Mouse (Mus musculus): ENCODE results near the gene Prkcb. TPM values are rescaled to one million over a fixed set of nuclear protein-coding genes. Genes with fewer than 3 reads are reported as not detected.

Gene Prkcb
- polyA plus RNA-seq (2012; rRNA removed), result 123 and 136 TPM in 2 replicates

DNA sequence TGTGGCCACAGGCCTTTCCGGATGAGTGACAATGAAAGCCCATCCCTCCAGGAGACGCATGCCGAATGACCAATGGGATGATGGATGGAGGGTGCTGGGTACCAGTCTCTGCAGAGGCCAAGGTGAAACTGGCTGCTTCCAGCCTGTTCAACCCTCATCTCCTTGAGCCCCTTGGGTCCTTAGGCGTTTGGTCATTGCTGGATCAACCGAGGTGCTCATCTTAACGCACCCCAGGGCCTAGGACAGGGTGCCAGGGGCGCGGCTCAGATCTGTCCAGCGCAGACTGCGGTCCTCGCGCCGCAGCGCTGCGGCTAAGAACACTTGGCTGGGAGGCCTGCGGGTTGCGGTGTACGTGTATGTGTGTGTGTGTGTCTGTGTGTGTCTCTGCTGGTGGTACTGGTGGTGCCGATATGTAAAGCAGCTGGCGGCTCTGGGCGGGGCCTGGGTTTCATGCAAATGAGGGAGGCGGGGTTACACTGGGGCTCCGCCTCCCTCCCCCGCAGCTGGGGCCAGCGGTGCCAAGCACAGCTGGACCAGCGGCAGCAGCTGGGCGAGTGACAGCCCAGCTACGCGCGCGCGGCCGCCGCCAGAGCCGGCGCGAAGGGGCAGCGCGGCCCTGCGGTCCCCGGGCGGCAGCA is at the start of gene Prkcb:
Gene Prkcb (plus strand): TSS at position 147 of the 638 bp plus-strand sequence.

DNA sequence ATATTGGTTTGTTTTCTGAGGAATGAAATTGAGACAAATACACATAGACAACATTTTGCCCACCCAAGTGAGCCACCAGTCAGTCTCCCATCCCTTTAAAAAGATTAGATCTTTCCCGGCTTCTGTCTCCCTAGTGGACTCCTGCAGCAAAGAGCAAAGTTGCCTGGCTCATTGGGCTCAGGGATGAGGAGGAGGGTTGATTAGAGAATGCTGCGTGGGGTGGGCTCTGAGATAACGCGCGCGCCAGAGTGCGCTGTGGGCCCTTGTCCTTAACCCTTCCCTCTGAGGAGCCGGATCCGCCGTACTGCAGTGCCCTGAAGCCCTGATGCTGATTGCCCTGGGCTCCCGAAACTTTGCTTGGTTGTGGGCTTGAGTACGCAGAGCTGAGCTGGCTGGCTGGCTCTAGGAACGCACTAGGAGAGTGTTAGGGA is 381.9 kb downstream of the Prkcb start, which contains the start of gene Cacng3:
Gene Cacng3 (plus strand): TSS at position 51 of the 431 bp plus-strand sequence.

Other genes starting within 250 kb of the Prkcb start
- gene Ubfd1, start 221.6 kb upstream of the Prkcb start, polyA plus RNA-seq (2012; rRNA removed), result 81.3 and 83.3 TPM in 2 replicates
- 8.4 and 8.5 TPM in 2 replicates for gene Ears2, start 221.5 kb upstream of the Prkcb start, polyA plus RNA-seq (2012; rRNA removed)
- gene Ndufab1, start 186.9 kb upstream of the Prkcb start, polyA plus RNA-seq (2012; rRNA removed), result 150 TPM in 2 replicates
- 2.6 and 3.8 TPM in 2 replicates for gene Palb2, start 155.8 kb upstream of the Prkcb start, polyA plus RNA-seq (2012; rRNA removed)
- gene Dctn5, start 155.7 kb upstream of the Prkcb start, polyA plus RNA-seq (2012; rRNA removed), result 121 and 127 TPM in 2 replicates
- 11.5 and 11.7 TPM in 2 replicates for gene Plk1, start 129.3 kb upstream of the Prkcb start, polyA plus RNA-seq (2012; rRNA removed)
- gene Ern2, start 102.5 kb upstream of the Prkcb start, polyA plus RNA-seq (2012; rRNA removed), result 2.0 and 2.2 TPM in 2 replicates
- 1.1 and 1.2 TPM in 2 replicates for gene Chp2, start 69.3 kb upstream of the Prkcb start, polyA plus RNA-seq (2012; rRNA removed)